Mouse (Mus musculus) Patski (cell line): ENCODE results near the gene Ganc. TPM values are rescaled to one million over a fixed set of nuclear protein-coding genes. Genes with fewer than 3 reads are reported as not detected.

ENCODE experiments used
- ATAC-seq: fragments of 100-300 bp; one replicate; pipeline ENCODE4 v1.8.0; 2021
- CTCF ChIA-PET: fragments of 350-600 bp; sonication (Branson Sonifier 250); formaldehyde crosslinking; loops from one replicate; lab custom pipeline; 2022; ENCODE audit warnings: inconsistent platforms; lab: Charles Lee
- POLR2A ChIA-PET: fragments of 350-600 bp; sonication (Branson Sonifier 250); formaldehyde crosslinking; loops from one replicate; lab custom pipeline; 2022; ENCODE audit warnings: antibody characterized with exemption, inconsistent platforms; lab: Charles Lee
- DNase-seq: peaks from one replicate; pipeline ENCODE4 v3.0.0-alpha.2; 2011; ENCODE audit warnings: low read depth, low spot score
- H3K27me3 ChIP-seq: fragments of 371-371 bp; one replicate; pipeline ENCODE4 v1.5.1; 2021
- CTCF ChIP-seq: fragments of 100-300 bp; IDR thresholded peaks from one replicate; pipeline ENCODE4 v1.5.1; 2021
- in situ Hi-C: fragments of 300-500 bp; cut with MboI; formaldehyde crosslinking; loops from 3 replicates; pipeline ENCODE4 v1.11.1; 2018; ENCODE audit warnings: low pct_unique_long_range_greater_than_20kb, mixed read lengths
- polyA plus RNA-seq: library from polyadenylated mRNA; unstranded; gene quantifications from one replicate; pipeline ENCODE4 v1.2.3, GENCODE M21; 2021

Gene Ganc
- polyA plus RNA-seq, 1 experiment from 2014 or later: 23.3 TPM

DNA sequence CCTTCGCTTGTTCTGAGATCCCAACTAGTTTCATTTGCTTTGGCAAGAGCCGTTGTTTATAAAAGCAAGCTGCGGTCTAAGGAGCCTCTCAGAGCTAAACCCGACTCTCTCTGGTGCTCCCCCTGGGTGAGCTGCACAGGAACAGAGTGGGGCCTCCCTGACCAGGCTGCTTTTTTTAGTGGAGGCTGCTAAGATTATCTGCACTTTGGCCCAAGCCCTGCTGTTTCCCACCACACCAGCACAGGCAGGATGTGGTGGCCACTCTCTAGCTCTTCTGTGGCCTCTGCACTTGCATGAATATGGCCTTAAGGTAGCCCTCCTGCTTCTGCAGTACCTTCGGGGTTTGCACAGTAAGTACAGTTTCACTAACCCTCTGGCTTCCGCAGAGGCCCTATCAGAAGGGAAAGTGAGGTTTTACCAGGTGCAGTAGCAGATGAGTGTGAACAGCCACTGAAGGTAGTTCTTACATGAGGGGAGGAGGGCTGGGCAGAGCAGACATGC lies 96.3 kb downstream of the Ganc start:
- H3K27me3 ChIP-seq: no peaks in the 10 kb centered on the region
- TF ChIP-seq CTCF: no peak
- DNase-seq (no peak), ATAC-seq (no peak)
- ChIA-PET POLR2A (no interaction called here), CTCF (interaction anchor here (1.3 kb wide), 1 partner anchor 22 kb away, joined by 4 read pairs; no protein-coding TSS in a partner anchor)
- in situ Hi-C loops: no loop called here

DNA sequence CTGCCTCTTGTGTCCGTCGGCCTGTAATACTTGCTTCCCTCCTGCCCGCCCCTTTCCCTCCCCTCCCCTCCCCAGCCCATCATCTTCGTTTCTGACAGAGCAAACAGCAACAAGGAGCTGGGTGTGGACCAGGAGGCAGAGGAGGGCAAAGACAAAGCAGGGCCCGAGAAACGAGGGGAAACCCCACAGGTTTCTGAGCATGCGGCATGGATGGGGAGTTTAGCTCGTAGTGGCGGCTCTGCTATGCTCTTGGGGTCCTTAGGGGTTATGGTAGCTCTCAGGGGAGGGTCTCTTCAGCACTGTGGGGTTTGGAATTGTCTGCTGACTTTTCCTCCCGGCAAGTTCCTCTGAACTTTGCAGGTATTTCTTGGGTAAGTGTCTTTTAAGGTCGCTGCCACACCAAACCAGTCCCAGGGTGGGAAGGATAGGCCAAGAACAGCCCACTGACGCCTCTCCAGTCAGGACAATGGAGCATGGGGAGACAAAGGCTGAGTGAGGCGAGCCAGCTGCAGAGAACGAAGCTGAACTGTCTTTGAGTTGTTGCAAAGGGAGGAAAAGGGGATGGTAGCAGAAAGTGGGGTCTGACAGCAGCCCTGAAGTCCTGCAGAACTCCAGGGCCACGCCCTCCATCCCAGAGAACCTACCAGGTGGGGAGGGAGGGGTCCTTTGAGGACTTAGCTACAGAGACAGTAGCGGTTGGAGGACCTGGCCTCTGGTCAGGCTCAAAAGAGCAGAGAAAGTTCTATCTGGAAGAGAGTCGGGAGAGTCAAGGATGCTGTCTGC lies 97.6 kb downstream of the Ganc start:
- in situ Hi-C loops: no loop called here
- no peak for DNase-seq
- ChIA-PET CTCF (interaction anchor here (1.3 kb wide), 1 partner anchor 23 kb away, joined by 4 read pairs; no protein-coding TSS in a partner anchor), POLR2A (interaction anchor here (0.7 kb wide), 1 partner anchor 9 kb away, joined by 4 read pairs; no protein-coding TSS in a partner anchor)
- no peak for TF ChIP-seq CTCF
- H3K27me3 ChIP-seq: no peaks in the 10 kb centered on the region
- ATAC-seq: no peak

DNA sequence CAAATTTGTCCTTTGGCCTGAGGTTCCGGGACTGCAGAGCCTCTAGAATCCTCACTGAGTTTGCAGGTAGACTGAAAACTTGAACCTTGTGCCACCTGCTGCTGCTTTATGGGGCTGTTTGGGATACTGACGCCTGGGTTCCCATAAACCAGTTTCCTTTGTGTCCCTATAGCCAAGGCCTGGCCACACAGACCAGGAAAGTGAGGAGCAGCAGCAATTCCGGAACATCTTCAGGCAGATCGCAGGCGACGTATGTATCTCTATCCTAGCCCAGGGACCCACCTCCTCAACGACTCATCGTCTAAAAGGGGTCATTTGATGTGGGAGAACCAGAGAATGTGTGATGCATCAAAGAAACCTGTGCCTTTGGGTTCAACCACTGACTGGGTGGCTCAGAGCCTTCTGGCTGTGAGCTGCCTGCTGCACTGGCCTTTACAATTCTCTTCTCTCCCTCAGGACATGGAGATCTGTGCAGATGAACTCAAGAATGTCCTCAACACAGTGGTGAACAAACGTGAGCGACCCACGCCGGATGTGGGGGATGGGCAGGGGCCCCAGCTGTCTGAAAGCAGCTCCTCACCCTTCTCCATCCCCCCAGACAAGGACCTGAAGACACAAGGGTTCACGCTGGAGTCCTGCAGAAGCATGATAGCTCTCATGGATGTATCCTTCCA lies 98.4 kb downstream of the Ganc start:
- no peaks in the 10 kb centered on the region for H3K27me3 ChIP-seq
- ChIA-PET POLR2A (no interaction called here), CTCF (no interaction called here)
- ATAC-seq (no peak), DNase-seq (no peak)
- no peak for TF ChIP-seq CTCF
- in situ Hi-C loops: no loop called here

DNA sequence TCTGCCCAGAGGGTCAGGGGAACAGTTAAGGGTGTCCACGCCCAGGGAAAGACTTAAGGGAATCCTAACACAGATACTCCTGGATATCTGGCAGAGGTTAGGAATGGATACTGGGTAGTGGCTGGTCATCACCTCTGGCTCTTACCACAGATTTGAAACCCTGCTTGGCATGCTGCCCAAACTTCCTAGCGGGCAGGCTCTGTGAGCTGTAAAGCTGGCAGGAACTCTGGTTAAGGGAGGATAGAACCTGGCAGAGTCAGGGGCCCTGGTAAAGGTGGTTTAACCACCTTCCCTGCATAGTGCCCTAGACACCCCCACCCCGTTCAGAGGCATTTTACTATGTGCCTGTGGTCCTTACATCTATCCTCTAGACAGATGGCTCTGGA lies 98.9 kb downstream of the Ganc start:
- CTCF ChIA-PET: no interaction called here
- POLR2A ChIA-PET: no interaction called here
- H3K27me3 ChIP-seq: no peaks in the 10 kb centered on the region
- DNase-seq (peak; percentile 15), ATAC-seq (no peak)
- TF ChIP-seq CTCF: no peak
- in situ Hi-C loops: no loop called here

DNA sequence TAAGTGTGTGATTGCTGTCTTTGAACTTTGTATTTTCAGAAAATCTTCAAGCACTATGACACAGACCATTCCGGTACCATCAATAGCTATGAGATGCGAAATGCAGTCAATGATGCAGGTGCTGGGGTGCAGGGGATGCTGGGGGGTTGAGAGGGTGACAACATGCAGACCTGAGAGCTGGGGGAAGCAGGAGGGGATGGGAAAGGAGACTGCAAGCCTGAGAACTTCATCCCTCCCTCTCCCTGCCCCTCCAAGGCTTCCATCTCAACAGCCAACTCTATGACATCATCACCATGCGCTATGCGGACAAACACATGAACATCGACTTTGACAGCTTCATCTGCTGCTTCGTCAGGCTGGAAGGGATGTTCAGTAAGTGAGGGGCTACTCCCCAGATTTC lies 99.4 kb downstream of the Ganc start:
- POLR2A ChIA-PET: no interaction called here
- no peak for TF ChIP-seq CTCF
- in situ Hi-C loops: no loop called here
- no peaks in the 10 kb centered on the region for H3K27me3 ChIP-seq
- no peak for DNase-seq
- ATAC-seq: no peak
- CTCF ChIA-PET: no interaction called here

DNA sequence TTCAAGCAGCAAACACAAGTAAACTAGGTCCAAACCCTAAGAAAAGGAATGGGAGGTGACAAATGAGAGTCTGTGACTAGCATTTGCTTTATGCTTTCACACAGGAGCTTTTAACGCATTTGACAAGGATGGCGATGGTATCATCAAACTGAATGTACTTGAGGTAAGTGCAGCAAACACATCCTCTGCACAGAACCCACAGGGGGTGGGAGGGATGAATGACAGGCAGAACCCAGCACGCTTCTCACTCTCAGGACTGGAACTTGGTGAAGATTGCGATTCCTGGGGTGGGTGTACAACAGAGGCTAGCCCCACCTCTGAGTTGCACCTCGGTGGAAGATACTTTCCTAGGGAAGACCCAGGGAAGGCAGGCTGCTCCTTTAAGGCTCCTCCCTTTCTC lies 100.3 kb downstream of the Ganc start:
- ATAC-seq: no peak
- H3K27me3 ChIP-seq: no peaks in the 10 kb centered on the region
- in situ Hi-C loops: no loop called here
- ChIA-PET CTCF (interaction anchor here (0.9 kb wide), 1 partner anchor 224 kb away, joined by 3 read pairs; no protein-coding TSS in a partner anchor), POLR2A (interaction anchor here (0.5 kb wide), 1 partner anchor 14 kb away, joined by 3 read pairs; no protein-coding TSS in a partner anchor)
- no peak for DNase-seq
- TF ChIP-seq CTCF: no peak

Other genes starting within 250 kb of the Ganc start
- gene Ehd4, start 249.3 kb upstream of the Ganc start, polyA plus RNA-seq: 69.6 TPM
- 0.01 TPM for gene Pla2g4e, start 158.6 kb upstream of the Ganc start, polyA plus RNA-seq
- gene Pla2g4d, start 114.7 kb upstream of the Ganc start, polyA plus RNA-seq: not detected
- not detected for gene Pla2g4f, start 89.7 kb upstream of the Ganc start, polyA plus RNA-seq
- 30.5 TPM for gene Vps39, start 50.8 kb upstream of the Ganc start, polyA plus RNA-seq
- gene Tmem87a, start 217 bp downstream of the Ganc start, polyA plus RNA-seq: 33.7 TPM
- gene Capn3, start 52.1 kb downstream of the Ganc start, polyA plus RNA-seq: not detected
- gene Zfp106, start 159.9 kb downstream of the Ganc start, polyA plus RNA-seq: 101 TPM
- gene Snap23, start 163.8 kb downstream of the Ganc start, polyA plus RNA-seq: 61.4 TPM
- 13.4 TPM for gene Haus2, start 205.5 kb downstream of the Ganc start, polyA plus RNA-seq
- gene Lrrc57, start 205.6 kb downstream of the Ganc start, polyA plus RNA-seq: 10.0 TPM
- gene Stard9, start 225.2 kb downstream of the Ganc start, polyA plus RNA-seq: 2.2 TPM